8 mouse cellular contexts compared by ENCODE assay signal in the genomic region with DNA sequence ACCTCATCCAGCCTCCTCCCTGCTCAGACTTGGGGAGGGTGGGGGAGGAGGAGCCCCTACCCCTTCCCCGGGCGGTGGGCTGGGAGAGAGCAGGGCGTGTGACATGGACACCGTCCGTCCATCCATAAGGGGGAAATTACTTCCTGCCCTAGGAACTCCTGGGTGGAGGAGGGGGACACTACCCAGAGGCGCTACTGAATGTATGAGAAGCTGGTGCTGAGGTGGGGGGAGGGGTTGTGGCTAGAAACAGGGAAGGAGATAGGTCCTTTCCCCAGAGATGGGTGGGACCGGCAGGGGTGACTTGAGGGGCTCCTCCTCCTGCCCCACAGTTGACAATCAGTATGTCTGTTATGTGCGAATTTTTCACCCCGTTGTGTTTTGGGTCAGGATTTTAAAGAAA. TPM values are rescaled to one million over a fixed set of nuclear protein-coding genes. Genes with fewer than 3 reads are reported as not detected.
DNase-seq lines count a peak whose midpoint lies in the region; ATAC-seq and TF ChIP-seq lines count a peak whose summit lies in the region.

No protein-coding gene starts in this region.

- TF ChIP-seq CTCF in forebrain, postnatal 0 days (IDR thresholded peaks at IDR 0.05; ENCODE audit: low read depth), result no peak

- peak overlapping the region; percentile 46 for H3K4me3 ChIP-seq in megakaryocyte, embryonic 14.5 days (replicated peaks)
- H3K4me3 ChIP-seq in forebrain, postnatal 0 days (ENCODE audit: low read depth, low read length), result no peak overlapping the region
- no peak overlapping the region for H3K4me3 ChIP-seq in intestine, embryonic 15.5 days (replicated peaks)
- no peak overlapping the region for H3K4me3 ChIP-seq in lung, embryonic 16.5 days (ENCODE audit: low read length)
- no peak overlapping the region for H3K4me3 ChIP-seq in stomach, embryonic 16.5 days (replicated peaks; ENCODE audit: low read length)

- WGBS in forebrain, postnatal 0 days, result 29% methylated on average over 9 of the region's 9 CpGs
- whole genome bisulfite sequencing in intestine, embryonic 15.5 days, result 18% methylated on average over 9 of the region's 9 CpGs
- WGBS in lung, embryonic 16.5 days, result 9% methylated on average over 9 of the region's 9 CpGs
- WGBS in stomach, embryonic 16.5 days, result 30% methylated on average over 9 of the region's 9 CpGs

- no peaks in the 10 kb centered on the region for H3K9me3 ChIP-seq in megakaryocyte, embryonic 14.5 days
- no peaks in the 10 kb centered on the region for H3K9me3 ChIP-seq in forebrain, postnatal 0 days (ENCODE audit: low read length)
- H3K9me3 ChIP-seq in intestine, embryonic 15.5 days, result no peaks in the 10 kb centered on the region
- H3K9me3 ChIP-seq in lung, embryonic 16.5 days (ENCODE audit: control insufficient read depth, low read length), result no peaks in the 10 kb centered on the region
- no peaks in the 10 kb centered on the region for H3K9me3 ChIP-seq in stomach, embryonic 16.5 days (replicated peaks; ENCODE audit: control insufficient read depth, low read length)

- H3K4me1 ChIP-seq in megakaryocyte, embryonic 14.5 days, result peaks cover 99% of the 10 kb centered on the region
- 0 out of 2 replicates have a peak, but pooled peaks cover 5% of the 10 kb centered on the region for H3K4me1 ChIP-seq in forebrain, postnatal 0 days (ENCODE audit: insufficient read depth)
- peaks cover 54% of the 10 kb centered on the region for H3K4me1 ChIP-seq in intestine, embryonic 15.5 days (replicated peaks)
- peaks cover 63% of the 10 kb centered on the region for H3K4me1 ChIP-seq in lung, embryonic 16.5 days (replicated peaks; ENCODE audit: control insufficient read depth, insufficient read depth, low read length)
- H3K4me1 ChIP-seq in stomach, embryonic 16.5 days (ENCODE audit: control insufficient read depth, insufficient read depth, low read length), result peaks cover 49% of the 10 kb centered on the region

- DNase-seq in cerebellum, postnatal 25 days, result peak; percentile 49 to 62
- DNase-seq in forebrain, postnatal 0 days, result peak; percentile 62
- DNase-seq in ovary, adult 18-20 months (ENCODE audit: low spot score), result no peak

- H3K27ac ChIP-seq in forebrain, postnatal 0 days (ENCODE audit: low read depth, low read length), result peak overlapping the region; percentile 57
- H3K27ac ChIP-seq in intestine, embryonic 15.5 days, result no peak overlapping the region
- 0 out of 2 replicates have a peak overlapping the region, but pooled peaks have one; percentile 16 for H3K27ac ChIP-seq in lung, embryonic 16.5 days (ENCODE audit: low read length)
- H3K27ac ChIP-seq in stomach, embryonic 16.5 days (ENCODE audit: low read length), result no peak overlapping the region; the same call in 1 of the 2 replicates

- H3K36me3 ChIP-seq in megakaryocyte, embryonic 14.5 days (replicated peaks; ENCODE audit: low read length), result peaks cover 93% of the 10 kb centered on the region
- H3K36me3 ChIP-seq in forebrain, postnatal 0 days (ENCODE audit: insufficient read depth), result peaks cover 77% of the 10 kb centered on the region
- peaks cover 43% of the 10 kb centered on the region for H3K36me3 ChIP-seq in intestine, embryonic 15.5 days
- H3K36me3 ChIP-seq in lung, embryonic 16.5 days (ENCODE audit: control insufficient read depth, insufficient read depth, low read length), result peaks cover 14% of the 10 kb centered on the region; the same call in 1 of the 2 replicates
- H3K36me3 ChIP-seq in stomach, embryonic 16.5 days (ENCODE audit: control insufficient read depth, insufficient read depth, low read length), result peaks cover 21% of the 10 kb centered on the region; the same call in 1 of the 2 replicates

- H3K4me2 ChIP-seq in forebrain, postnatal 0 days (ENCODE audit: low read depth), result no peak overlapping the region
- 0 out of 2 replicates have a peak overlapping the region, but pooled peaks have one; percentile 48 for H3K4me2 ChIP-seq in intestine, embryonic 15.5 days (replicated peaks)
- H3K4me2 ChIP-seq in lung, embryonic 16.5 days (ENCODE audit: low read depth, low read length), result no peak overlapping the region
- H3K4me2 ChIP-seq in stomach, embryonic 16.5 days (ENCODE audit: low read depth, low read length), result peak overlapping the region; percentile 51; the same call in 1 of the 2 replicates

- H3K9ac ChIP-seq in forebrain, postnatal 0 days, result no peak overlapping the region
- H3K9ac ChIP-seq in intestine, embryonic 15.5 days, result no peak overlapping the region
- peak overlapping the region; percentile 19; the same call in 1 of the 2 replicates for H3K9ac ChIP-seq in lung, embryonic 16.5 days (ENCODE audit: low read length)
- no peak overlapping the region for H3K9ac ChIP-seq in stomach, embryonic 16.5 days (ENCODE audit: low read length)

- no peak for ATAC-seq in megakaryocyte, adult 5-6 weeks (ENCODE audit: poor library complexity, severe bottlenecking)
- ATAC-seq in forebrain, postnatal 0 days, result peak; percentile 38
- ATAC-seq in intestine, embryonic 15.5 days, result peak; percentile 21
- no peak for ATAC-seq in lung, embryonic 16.5 days (ENCODE audit: low read depth)
- no peak for ATAC-seq in stomach, embryonic 16.5 days (ENCODE audit: insufficient read depth, low FRiP score)

- H3K27me3 ChIP-seq in megakaryocyte, embryonic 14.5 days (replicated peaks), result no peaks in the 10 kb centered on the region
- no peaks in the 10 kb centered on the region for H3K27me3 ChIP-seq in forebrain, postnatal 0 days (ENCODE audit: insufficient read depth, low read length)
- H3K27me3 ChIP-seq in intestine, embryonic 15.5 days (replicated peaks), result no peaks in the 10 kb centered on the region
- no peaks in the 10 kb centered on the region for H3K27me3 ChIP-seq in lung, embryonic 16.5 days (ENCODE audit: control insufficient read depth, insufficient read depth, low read depth, low read length)
- no peaks in the 10 kb centered on the region for H3K27me3 ChIP-seq in stomach, embryonic 16.5 days (ENCODE audit: control insufficient read depth, insufficient read depth, low read length)

RNA-seq across cellular contexts. Expression of a gene that starts 7.9 kb away (rescaled TPM):
- 5.6 and 22.1 TPM in 2 replicates for polyA plus RNA-seq in megakaryocyte, embryonic 14.5 days (2012; ENCODE audit: insufficient read depth, low replicate concordance)
- 0.11 and 0.25 TPM in 2 replicates for total RNA-seq in megakaryocyte, adult 5-6 weeks (2015)
- total RNA-seq in megakaryocyte, adult 5-6 weeks (2017), result 0.12 and 0.37 TPM in 2 replicates
- total RNA-seq in forebrain, postnatal 0 days (2014; rRNA removed), result 4.5 and 6.7 TPM in 2 replicates
- polyA plus RNA-seq in forebrain, postnatal 0 days (2015; fragmentation: Nextera tagmentation; extraction: Ambion mirVana), result 10.8 and 11.4 TPM in 2 replicates
- 2.6 and 2.7 TPM in 2 replicates for polyA plus RNA-seq in intestine, embryonic 15.5 days (2015; fragmentation: Nextera tagmentation; extraction: Ambion mirVana)
- polyA plus RNA-seq in lung, embryonic 16.5 days (2015; fragmentation: Nextera tagmentation; extraction: Ambion mirVana), result 1.4 and 1.6 TPM in 2 replicates
- 2.6 and 4.1 TPM in 2 replicates for polyA plus RNA-seq in stomach, embryonic 16.5 days (2015; fragmentation: Nextera tagmentation; extraction: Ambion mirVana)

RNA-seq across cellular contexts. Expression of a gene that starts 26.8 kb away (rescaled TPM):
- polyA plus RNA-seq in megakaryocyte, embryonic 14.5 days (2012; ENCODE audit: insufficient read depth, low replicate concordance), result 37.6 and 38.9 TPM in 2 replicates
- 10.0 and 11.6 TPM in 2 replicates for total RNA-seq in megakaryocyte, adult 5-6 weeks (2015)
- total RNA-seq in megakaryocyte, adult 5-6 weeks (2017), result 8.0 and 9.0 TPM in 2 replicates
- 1,003 and 1,159 TPM in 2 replicates for total RNA-seq in forebrain, postnatal 0 days (2014; rRNA removed)
- polyA plus RNA-seq in forebrain, postnatal 0 days (2015; fragmentation: Nextera tagmentation; extraction: Ambion mirVana), result 223 and 233 TPM in 2 replicates
- 42.7 and 45.5 TPM in 2 replicates for polyA plus RNA-seq in intestine, embryonic 15.5 days (2015; fragmentation: Nextera tagmentation; extraction: Ambion mirVana)
- polyA plus RNA-seq in lung, embryonic 16.5 days (2015; fragmentation: Nextera tagmentation; extraction: Ambion mirVana), result 36.3 and 36.4 TPM in 2 replicates
- polyA plus RNA-seq in stomach, embryonic 16.5 days (2015; fragmentation: Nextera tagmentation; extraction: Ambion mirVana), result 32.9 and 37.8 TPM in 2 replicates

RNA-seq across cellular contexts. Expression of a gene that starts 28.0 kb away (rescaled TPM):
- 30.0 and 46.8 TPM in 2 replicates for polyA plus RNA-seq in megakaryocyte, embryonic 14.5 days (2012; ENCODE audit: insufficient read depth, low replicate concordance)
- 73.7 and 74.9 TPM in 2 replicates for total RNA-seq in megakaryocyte, adult 5-6 weeks (2015)
- 111 and 119 TPM in 2 replicates for total RNA-seq in megakaryocyte, adult 5-6 weeks (2017)
- 87.2 and 94.6 TPM in 2 replicates for total RNA-seq in forebrain, postnatal 0 days (2014; rRNA removed)
- 16.3 and 24.1 TPM in 2 replicates for polyA plus RNA-seq in forebrain, postnatal 0 days (2015; fragmentation: Nextera tagmentation; extraction: Ambion mirVana)
- polyA plus RNA-seq in intestine, embryonic 15.5 days (2015; fragmentation: Nextera tagmentation; extraction: Ambion mirVana), result 18.9 and 19.7 TPM in 2 replicates
- polyA plus RNA-seq in lung, embryonic 16.5 days (2015; fragmentation: Nextera tagmentation; extraction: Ambion mirVana), result 19.4 and 20.3 TPM in 2 replicates
- 18.0 and 18.4 TPM in 2 replicates for polyA plus RNA-seq in stomach, embryonic 16.5 days (2015; fragmentation: Nextera tagmentation; extraction: Ambion mirVana)

RNA-seq across cellular contexts. Expression of a gene that starts 37.4 kb away (rescaled TPM):
- 10.6 and 13.2 TPM in 2 replicates for polyA plus RNA-seq in megakaryocyte, embryonic 14.5 days (2012; ENCODE audit: insufficient read depth, low replicate concordance)
- 35.6 and 39.9 TPM in 2 replicates for total RNA-seq in megakaryocyte, adult 5-6 weeks (2015)
- 32.1 and 33.2 TPM in 2 replicates for total RNA-seq in megakaryocyte, adult 5-6 weeks (2017)
- total RNA-seq in forebrain, postnatal 0 days (2014; rRNA removed), result 22.5 and 27.2 TPM in 2 replicates
- 29.5 and 37.4 TPM in 2 replicates for polyA plus RNA-seq in forebrain, postnatal 0 days (2015; fragmentation: Nextera tagmentation; extraction: Ambion mirVana)
- polyA plus RNA-seq in intestine, embryonic 15.5 days (2015; fragmentation: Nextera tagmentation; extraction: Ambion mirVana), result 28.2 and 29.8 TPM in 2 replicates
- 33.2 and 36.6 TPM in 2 replicates for polyA plus RNA-seq in lung, embryonic 16.5 days (2015; fragmentation: Nextera tagmentation; extraction: Ambion mirVana)
- polyA plus RNA-seq in stomach, embryonic 16.5 days (2015; fragmentation: Nextera tagmentation; extraction: Ambion mirVana), result 25.1 and 26.3 TPM in 2 replicates

RNA-seq across cellular contexts. Expression of a gene that starts 38.0 kb away (rescaled TPM):
- 40.2 and 55.7 TPM in 2 replicates for polyA plus RNA-seq in megakaryocyte, embryonic 14.5 days (2012; ENCODE audit: insufficient read depth, low replicate concordance)
- 17.9 and 21.5 TPM in 2 replicates for total RNA-seq in megakaryocyte, adult 5-6 weeks (2015)
- 22.6 and 31.3 TPM in 2 replicates for total RNA-seq in megakaryocyte, adult 5-6 weeks (2017)
- total RNA-seq in forebrain, postnatal 0 days (2014; rRNA removed), result 54.0 and 66.5 TPM in 2 replicates
- polyA plus RNA-seq in forebrain, postnatal 0 days (2015; fragmentation: Nextera tagmentation; extraction: Ambion mirVana), result 46.4 and 49.3 TPM in 2 replicates
- polyA plus RNA-seq in intestine, embryonic 15.5 days (2015; fragmentation: Nextera tagmentation; extraction: Ambion mirVana), result 39.6 and 42.5 TPM in 2 replicates
- 56.6 and 57.8 TPM in 2 replicates for polyA plus RNA-seq in lung, embryonic 16.5 days (2015; fragmentation: Nextera tagmentation; extraction: Ambion mirVana)
- 42.2 and 44.2 TPM in 2 replicates for polyA plus RNA-seq in stomach, embryonic 16.5 days (2015; fragmentation: Nextera tagmentation; extraction: Ambion mirVana)

Comparison
In these comparisons a context has a peak if more than half of its experiments do, and no peak if none do; other contexts are left out.
1. ATAC-seq: peak in forebrain, postnatal 0 days (single experiment) and intestine, embryonic 15.5 days (single experiment); none in megakaryocyte, adult 5-6 weeks (single experiment), lung, embryonic 16.5 days (single experiment) and stomach, embryonic 16.5 days (single experiment).
2. H3K27ac ChIP-seq: peak in forebrain, postnatal 0 days (single experiment) and lung, embryonic 16.5 days (single experiment); none in intestine, embryonic 15.5 days (single experiment) and stomach, embryonic 16.5 days (single experiment).
3. H3K4me2 ChIP-seq: peak in intestine, embryonic 15.5 days (single experiment) and stomach, embryonic 16.5 days (single experiment); none in forebrain, postnatal 0 days (single experiment) and lung, embryonic 16.5 days (single experiment).